Mouse (Mus musculus): ENCODE measurements around the gene Hp. TPM values are rescaled to one million over a fixed set of nuclear protein-coding genes. Genes with fewer than 3 reads are reported as not detected.

The Hp gene
- polyA plus RNA-seq, 1 experiment = 732 TPM

DNA sequence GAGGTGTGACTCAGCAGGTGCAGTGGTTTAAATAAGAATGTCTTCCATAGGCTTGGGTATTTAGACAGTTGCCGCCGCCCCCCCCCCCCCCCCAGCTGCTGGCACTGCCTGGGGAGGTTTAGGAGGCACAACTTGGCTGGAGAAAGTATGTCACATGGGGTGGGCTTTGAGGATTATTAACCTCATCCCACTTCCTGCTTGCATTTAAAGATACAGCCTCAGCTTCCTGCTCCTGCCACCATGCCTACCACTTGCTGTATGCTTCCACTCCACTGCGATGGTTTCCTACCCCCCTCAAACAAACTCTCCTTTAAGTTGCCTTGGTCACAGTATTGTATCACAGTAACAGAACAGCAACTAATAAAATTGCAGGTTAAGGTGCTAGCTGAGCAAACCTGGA lies 34.9 kb downstream of the Hp start:
- H3K4me3 ChIP-seq (replicated peaks; ENCODE audit: control insufficient read depth, low read depth, low read length) = no peak overlapping the region
- 17% methylated on average over 3 of the region's 3 CpGs for WGBS
- TF ChIP-seq CTCF (IDR thresholded peaks at IDR 0.05; ENCODE audit: control insufficient read depth, insufficient read depth, low read length) = no peak
- no peak for TF ChIP-seq POLR2A (IDR thresholded peaks at IDR 0.05; ENCODE audit: borderline replicate concordance, control insufficient read depth, low read depth, low read length)
- H3K4me1 ChIP-seq (ENCODE audit: control insufficient read depth, insufficient read depth, low read length) = no peaks in the 10 kb centered on the region
- no peak overlapping the region for H3K27ac ChIP-seq (ENCODE audit: control insufficient read depth, insufficient read depth, low read depth, low read length, poor library complexity)

DNA sequence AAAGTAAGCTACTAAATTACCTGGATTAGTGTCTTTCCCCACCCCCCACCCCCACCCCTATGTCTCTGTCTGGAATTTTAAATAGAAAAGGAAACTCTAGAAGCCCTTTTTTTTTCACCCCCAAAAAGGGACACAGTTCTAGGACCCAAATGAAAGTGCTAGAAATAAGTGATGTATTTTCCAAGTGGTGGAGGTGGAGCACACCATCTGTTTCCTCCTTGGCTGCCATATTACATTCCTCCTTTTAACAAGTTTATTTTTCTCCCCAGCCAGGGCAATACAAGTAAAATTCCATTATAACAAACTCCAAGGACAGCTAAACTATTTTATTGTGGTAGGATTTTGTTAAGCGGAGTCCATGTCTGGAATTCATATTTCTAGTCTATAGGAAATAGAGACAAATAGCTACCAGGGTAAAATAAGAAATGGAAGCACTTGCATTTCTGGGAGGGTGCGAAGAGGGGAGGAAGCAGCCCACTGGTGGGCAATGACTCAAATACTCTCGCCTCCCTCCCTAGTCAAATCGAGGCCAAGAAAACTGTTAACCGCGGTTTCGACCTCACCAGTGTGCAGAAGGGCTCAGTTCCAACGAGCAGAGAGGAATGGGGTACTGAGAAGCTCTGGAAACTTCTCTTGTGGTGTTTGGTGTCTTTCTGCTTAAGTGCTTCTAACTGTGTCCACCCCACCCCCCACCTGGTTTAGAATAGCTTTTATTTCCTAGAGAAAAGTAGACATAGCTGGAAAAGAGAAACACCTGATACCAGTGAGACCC lies 36.0 kb downstream of the Hp start:
- Histone ChIP-seq H3K4me3 (replicated peaks; ENCODE audit: control insufficient read depth, low read depth, low read length) (no peak overlapping the region), H3K27ac (ENCODE audit: control insufficient read depth, insufficient read depth, low read depth, low read length, poor library complexity) (no peak overlapping the region), H3K4me1 (ENCODE audit: control insufficient read depth, insufficient read depth, low read length) (no peaks in the 10 kb centered on the region)
- 68% methylated on average over 8 of the region's 8 CpGs for WGBS
- TF ChIP-seq CTCF (IDR thresholded peaks at IDR 0.05; ENCODE audit: control insufficient read depth, insufficient read depth, low read length) (no peak), POLR2A (IDR thresholded peaks at IDR 0.05; ENCODE audit: borderline replicate concordance, control insufficient read depth, low read depth, low read length) (no peak)

DNA sequence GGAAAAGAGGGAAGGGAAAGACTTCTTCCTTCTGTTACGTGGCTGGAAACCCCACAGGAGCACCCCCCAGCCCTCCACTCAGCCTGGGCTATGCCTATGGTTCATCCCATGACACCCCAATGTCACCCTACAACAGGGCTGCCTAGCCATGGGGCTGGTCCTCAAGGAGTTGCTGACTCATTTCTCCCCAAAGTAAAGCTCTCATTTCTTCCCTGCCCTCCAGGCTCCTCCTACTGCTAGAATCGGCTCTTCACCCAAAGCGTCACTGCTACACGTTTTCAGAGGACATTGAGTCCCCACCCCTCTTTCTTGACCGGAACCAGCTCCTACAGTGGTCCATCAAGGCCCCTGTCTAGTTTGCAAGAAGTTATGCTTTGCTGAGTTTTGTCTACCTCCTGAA lies 36.8 kb downstream of the Hp start:
- no peak for TF ChIP-seq POLR2A (IDR thresholded peaks at IDR 0.05; ENCODE audit: borderline replicate concordance, control insufficient read depth, low read depth, low read length)
- TF ChIP-seq CTCF (IDR thresholded peaks at IDR 0.05; ENCODE audit: control insufficient read depth, insufficient read depth, low read length) = no peak
- Histone ChIP-seq H3K27ac (ENCODE audit: control insufficient read depth, insufficient read depth, low read depth, low read length, poor library complexity) (no peak overlapping the region), H3K4me3 (replicated peaks; ENCODE audit: control insufficient read depth, low read depth, low read length) (no peak overlapping the region), H3K4me1 (ENCODE audit: control insufficient read depth, insufficient read depth, low read length) (no peaks in the 10 kb centered on the region)
- 67% methylated on average over 5 of the region's 5 CpGs for WGBS

DNA sequence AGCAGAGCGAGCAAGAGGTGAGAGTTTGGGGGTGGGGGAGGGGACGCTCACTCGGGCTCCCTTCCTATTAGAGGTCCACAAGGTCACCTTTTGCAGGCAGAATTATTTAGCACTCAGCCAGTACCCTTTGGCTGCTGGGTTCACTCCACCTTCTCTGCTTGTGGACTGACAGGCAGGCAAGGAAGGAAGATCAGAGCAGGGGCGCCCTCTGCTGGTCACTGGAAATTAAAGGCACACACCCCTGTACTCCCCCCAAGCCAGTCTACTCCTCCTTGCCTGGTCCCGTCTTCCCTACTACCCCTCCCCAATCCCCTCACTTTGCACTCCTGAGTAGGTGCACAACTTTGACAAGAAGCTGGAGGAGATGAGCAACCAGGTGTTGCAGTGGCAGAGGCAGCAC lies 42.3 kb downstream of the Hp start:
- WGBS = 15% methylated on average over 5 of the region's 5 CpGs
- H3K4me1 ChIP-seq (ENCODE audit: control insufficient read depth, insufficient read depth, low read length) = no peaks in the 10 kb centered on the region
- H3K4me3 ChIP-seq (replicated peaks; ENCODE audit: control insufficient read depth, low read depth, low read length) = no peak overlapping the region
- no peak for TF ChIP-seq POLR2A (IDR thresholded peaks at IDR 0.05; ENCODE audit: borderline replicate concordance, control insufficient read depth, low read depth, low read length)
- peak; percentile 87 for TF ChIP-seq CTCF (IDR thresholded peaks at IDR 0.05; ENCODE audit: control insufficient read depth, insufficient read depth, low read length)
- H3K27ac ChIP-seq (ENCODE audit: control insufficient read depth, insufficient read depth, low read depth, low read length, poor library complexity) = no peak overlapping the region

DNA sequence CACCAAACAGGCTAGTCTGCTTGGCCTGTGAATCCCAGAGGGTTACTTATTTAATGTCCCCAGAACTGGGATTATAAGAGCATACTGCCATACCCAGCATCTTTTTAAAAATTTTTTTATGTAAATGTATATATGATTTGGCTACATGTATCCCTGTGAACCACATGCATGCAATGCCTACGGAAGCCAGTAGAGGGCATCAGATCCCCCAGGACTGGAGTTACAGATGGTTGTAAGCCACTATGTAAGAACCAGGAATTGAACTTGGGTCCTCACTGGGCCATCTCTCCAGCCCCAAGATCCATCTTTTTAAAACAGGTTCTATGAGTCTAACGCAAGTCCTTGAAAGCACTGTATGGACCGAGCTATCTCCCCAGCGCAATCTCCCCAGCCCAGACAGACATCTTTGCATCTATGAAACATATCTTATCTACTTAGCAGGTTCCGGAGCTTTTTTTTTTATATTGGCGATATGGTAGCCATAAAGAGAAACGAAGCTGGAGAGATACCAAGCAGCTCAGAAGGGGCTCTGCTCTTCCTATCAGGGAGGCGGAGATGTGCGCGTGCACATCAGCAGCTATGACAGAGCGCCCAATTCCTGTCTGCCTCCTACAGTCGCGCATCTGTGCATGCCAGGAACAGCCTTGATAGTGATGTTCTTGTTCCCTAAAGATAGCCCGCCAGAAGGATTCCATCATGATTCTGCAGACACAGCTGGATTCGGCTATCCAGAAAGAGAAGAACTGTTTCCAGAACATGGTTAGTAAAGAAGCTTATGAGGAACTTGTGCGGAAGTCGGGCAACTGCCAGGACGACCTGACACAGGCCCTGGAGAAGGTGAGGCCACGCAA lies 43.6 kb downstream of the Hp start:
- WGBS = 84% methylated on average over 19 of the region's 19 CpGs
- Histone ChIP-seq H3K4me3 (replicated peaks; ENCODE audit: control insufficient read depth, low read depth, low read length) (no peak overlapping the region), H3K4me1 (ENCODE audit: control insufficient read depth, insufficient read depth, low read length) (no peaks in the 10 kb centered on the region), H3K27ac (ENCODE audit: control insufficient read depth, insufficient read depth, low read depth, low read length, poor library complexity) (no peak overlapping the region)
- TF ChIP-seq CTCF (IDR thresholded peaks at IDR 0.05; ENCODE audit: control insufficient read depth, insufficient read depth, low read length) = peak; percentile 39
- no peak for TF ChIP-seq POLR2A (IDR thresholded peaks at IDR 0.05; ENCODE audit: borderline replicate concordance, control insufficient read depth, low read depth, low read length)

Other genes starting within 250 kb of the Hp start
- not detected in 2 replicates for gene Pmfbp1, start 85.1 kb downstream of the Hp start, polyA plus RNA-seq (2011; ENCODE audit: insufficient read depth, insufficient read length, low replicate concordance, missing spikeins)
- gene Dhx38, start 13.3 kb downstream of the Hp start, polyA plus RNA-seq (2011; ENCODE audit: insufficient read depth, insufficient read length, low replicate concordance, missing spikeins) = 13.6 and 27.3 TPM in 2 replicates
- gene Txnl4b, start 13.3 kb downstream of the Hp start, polyA plus RNA-seq (2011; ENCODE audit: insufficient read depth, insufficient read length, low replicate concordance, missing spikeins) = 7.0 and 16.2 TPM in 2 replicates
- gene Dhodh, start 29.5 kb upstream of the Hp start, polyA plus RNA-seq (2011; ENCODE audit: insufficient read depth, insufficient read length, low replicate concordance, missing spikeins) = 5.0 and 12.8 TPM in 2 replicates
- 3.9 and 8.3 TPM in 2 replicates for gene Pkd1l3, start 35.3 kb upstream of the Hp start, polyA plus RNA-seq (2011; ENCODE audit: insufficient read depth, insufficient read length, low replicate concordance, missing spikeins)
- gene Ist1, start 114.1 kb upstream of the Hp start, polyA plus RNA-seq (2011; ENCODE audit: insufficient read depth, insufficient read length, low replicate concordance, missing spikeins) = 45.9 and 55.7 TPM in 2 replicates
- 10.8 and 18.6 TPM in 2 replicates for gene Zfp821, start 126.4 kb upstream of the Hp start, polyA plus RNA-seq (2011; ENCODE audit: insufficient read depth, insufficient read length, low replicate concordance, missing spikeins)
- gene Atxn1l, start 158.6 kb upstream of the Hp start, polyA plus RNA-seq (2011; ENCODE audit: insufficient read depth, insufficient read length, low replicate concordance, missing spikeins) = 5.3 and 5.8 TPM in 2 replicates
- 25.8 and 34.5 TPM in 2 replicates for gene Ap1g1, start 199.4 kb upstream of the Hp start, polyA plus RNA-seq (2011; ENCODE audit: insufficient read depth, insufficient read length, low replicate concordance, missing spikeins)

Measured in bone marrow, adult 2 months (tissue).